In the genomic region with DNA sequence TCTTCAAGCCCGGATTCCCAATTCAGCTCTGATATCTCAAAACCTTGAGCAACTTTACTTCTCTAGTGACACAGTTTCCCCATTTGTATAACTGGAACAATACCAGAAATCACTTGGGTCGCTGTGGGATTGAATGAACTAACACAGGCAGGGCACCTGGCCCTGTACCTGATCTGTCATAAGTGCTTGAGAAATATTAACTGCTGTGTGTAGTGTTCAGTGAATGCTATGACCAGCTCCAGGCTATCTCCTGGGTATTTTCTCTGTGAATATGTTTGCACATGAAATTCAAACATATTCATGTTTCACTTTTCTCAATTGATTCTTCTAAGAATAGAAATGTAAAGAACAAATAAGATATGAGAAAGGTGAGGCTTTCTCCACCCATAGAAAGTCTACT, we compare ENCODE assay signal across 51 mouse cellular contexts. TPM values are rescaled to one million over a fixed set of nuclear protein-coding genes. Genes with fewer than 3 reads are reported as not detected.
"Had no signal": no experiment of that assay in that cellular context is flagged by ENCODE, and none has a peak within 500 bp of the region (broad histone marks: within the 10 kb centered on the region; RNA-seq: fewer than 3 reads in every experiment).

No protein-coding gene starts in this region.

- H3K9ac ChIP-seq: heart, embryonic 12.5 days; heart, embryonic 13.5 days; heart, embryonic 15.5 days; hindbrain, embryonic 12.5 days; hindbrain, embryonic 13.5 days; hindbrain, embryonic 14.5 days; hindbrain, embryonic 15.5 days; intestine, embryonic 15.5 days; kidney, embryonic 15.5 days had no signal

- H3K27me3 ChIP-seq: heart, embryonic 12.5 days; heart, embryonic 13.5 days; heart, embryonic 15.5 days; hindbrain, embryonic 13.5 days; hindbrain, embryonic 15.5 days; intestine, embryonic 15.5 days; kidney, embryonic 15.5 days had no signal

- H3K9me3 ChIP-seq: heart, embryonic 10.5 days; heart, embryonic 12.5 days; heart, embryonic 13.5 days; heart, embryonic 15.5 days; hindbrain, embryonic 10.5 days; hindbrain, embryonic 12.5 days; hindbrain, embryonic 13.5 days; hindbrain, embryonic 15.5 days; intestine, embryonic 15.5 days; kidney, embryonic 15.5 days had no signal

- H3K36me3 ChIP-seq: heart, embryonic 10.5 days; heart, embryonic 12.5 days; heart, embryonic 13.5 days; heart, embryonic 15.5 days; hindbrain, embryonic 10.5 days; hindbrain, embryonic 12.5 days; hindbrain, embryonic 13.5 days; hindbrain, embryonic 15.5 days; intestine, embryonic 15.5 days; kidney, embryonic 15.5 days had no signal

- H3K4me3 ChIP-seq: heart, embryonic 10.5 days; heart, embryonic 12.5 days; heart, embryonic 13.5 days; heart, embryonic 15.5 days; hindbrain, embryonic 10.5 days; hindbrain, embryonic 12.5 days; hindbrain, embryonic 13.5 days; hindbrain, embryonic 15.5 days; intestine, embryonic 15.5 days; kidney, embryonic 15.5 days; layer of hippocampus, adult 2 months had no signal

- DNase-seq: heart, postnatal 10 days; heart, postnatal 14 days; heart, postnatal 36 days; heart, postnatal 4 days; kidney, adult 11 months; kidney, adult 18-20 months; kidney, adult 2 months; kidney, adult 8-10 months; kidney, adult 9 months; kidney, postnatal 10 days; kidney, postnatal 14 days; kidney, postnatal 25 days; kidney, postnatal 36 days; kidney, postnatal 4 days; layer of hippocampus, adult 9-11 months; layer of hippocampus, postnatal 36 days had no signal

- H3K4me1 ChIP-seq: heart, embryonic 10.5 days; heart, embryonic 12.5 days; heart, embryonic 13.5 days; heart, embryonic 15.5 days; hindbrain, embryonic 10.5 days; hindbrain, embryonic 15.5 days; intestine, embryonic 15.5 days; kidney, embryonic 15.5 days had no signal

- ATAC-seq: hindbrain, embryonic 16.5 days; hindbrain, postnatal 0 days; inflammation-experienced regulatory T-cells, adult 6 months; intestine, embryonic 15.5 days; intestine, embryonic 16.5 days; intestine, postnatal 0 days had no signal

- H3K27ac ChIP-seq: heart, embryonic 10.5 days; heart, embryonic 13.5 days; heart, embryonic 15.5 days; hindbrain, embryonic 10.5 days; hindbrain, embryonic 12.5 days; hindbrain, embryonic 13.5 days; hindbrain, embryonic 14.5 days; hindbrain, embryonic 15.5 days; hindbrain, postnatal 0 days; intestine, embryonic 15.5 days; kidney, embryonic 15.5 days; kidney, postnatal 0 days; layer of hippocampus, adult 2 months had no signal

- H3K4me2 ChIP-seq: heart, embryonic 11.5 days; heart, embryonic 12.5 days; heart, embryonic 13.5 days; heart, embryonic 15.5 days; hindbrain, embryonic 12.5 days; hindbrain, embryonic 13.5 days; hindbrain, embryonic 14.5 days; hindbrain, embryonic 15.5 days; intestine, embryonic 15.5 days; kidney, embryonic 15.5 days had no signal

RNA-seq across cellular contexts. Expression of gene Kcna10, which starts 2.0 kb away (rescaled TPM):
- total RNA-seq: heart, adult 8-10 months; heart, postnatal 10 days; heart, postnatal 14 days; heart, postnatal 25 days; heart, postnatal 36 days; heart, postnatal 4 days; hematopoietic stem cell, adult 5-6 weeks; hindbrain, postnatal 0 days; layer of hippocampus, adult 18-20 months; layer of hippocampus, adult 2 months; layer of hippocampus, adult 8-10 months; layer of hippocampus, postnatal 10 days; layer of hippocampus, postnatal 14 days; layer of hippocampus, postnatal 25 days; layer of hippocampus, postnatal 36 days had no signal
- polyA plus RNA-seq: heart, embryonic 10.5 days; heart, embryonic 11.5 days; heart, embryonic 12.5 days; heart, embryonic 13.5 days; heart, embryonic 14.5 days; heart, embryonic 15.5 days; heart, embryonic 16.5 days; heart, postnatal 0 days; hindbrain, embryonic 10.5 days; hindbrain, embryonic 11.5 days; hindbrain, embryonic 12.5 days; hindbrain, embryonic 13.5 days; hindbrain, embryonic 14.5 days; hindbrain, embryonic 15.5 days; hindbrain, embryonic 16.5 days; hindbrain, postnatal 0 days; inflammation-experienced regulatory T-cells, adult 6 months; intestine, embryonic 14.5 days; intestine, embryonic 15.5 days; intestine, embryonic 16.5 days; intestine, postnatal 0 days; kidney, adult 2 months; kidney, embryonic 14.5 days; kidney, embryonic 15.5 days; kidney, embryonic 16.5 days; kidney, postnatal 0 days; large intestine, adult 2 months had no signal

RNA-seq across cellular contexts. Expression of gene Cym, which starts 40.7 kb away (rescaled TPM):
- total RNA-seq: heart, adult 8-10 months; heart, postnatal 10 days; heart, postnatal 14 days; heart, postnatal 36 days; heart, postnatal 4 days; hematopoietic stem cell, adult 5-6 weeks; layer of hippocampus, adult 18-20 months; layer of hippocampus, adult 2 months; layer of hippocampus, postnatal 10 days; layer of hippocampus, postnatal 14 days; layer of hippocampus, postnatal 25 days had no signal
- polyA plus RNA-seq: heart, embryonic 10.5 days; hindbrain, embryonic 10.5 days; hindbrain, embryonic 11.5 days; hindbrain, embryonic 12.5 days; hindbrain, embryonic 14.5 days; hindbrain, postnatal 0 days; kidney, embryonic 14.5 days had no signal

RNA-seq across cellular contexts. Expression of gene A630076J17Rik, which starts 49.6 kb away (rescaled TPM):
- total RNA-seq: heart, adult 8-10 months; heart, postnatal 10 days; heart, postnatal 14 days; heart, postnatal 25 days; heart, postnatal 36 days; heart, postnatal 4 days; hematopoietic stem cell, adult 5-6 weeks; hindbrain, postnatal 0 days; layer of hippocampus, adult 18-20 months; layer of hippocampus, adult 2 months; layer of hippocampus, adult 8-10 months; layer of hippocampus, postnatal 10 days; layer of hippocampus, postnatal 14 days; layer of hippocampus, postnatal 25 days; layer of hippocampus, postnatal 36 days had no signal
- polyA plus RNA-seq: heart, embryonic 10.5 days; heart, embryonic 11.5 days; heart, embryonic 12.5 days; heart, embryonic 13.5 days; hindbrain, embryonic 10.5 days; hindbrain, embryonic 11.5 days; hindbrain, embryonic 12.5 days; hindbrain, embryonic 13.5 days; hindbrain, embryonic 14.5 days; hindbrain, embryonic 16.5 days; hindbrain, postnatal 0 days; intestine, embryonic 14.5 days; intestine, embryonic 15.5 days; intestine, embryonic 16.5 days; kidney, adult 2 months; kidney, embryonic 14.5 days; kidney, embryonic 15.5 days; kidney, embryonic 16.5 days; kidney, postnatal 0 days; large intestine, adult 2 months had no signal

RNA-seq across cellular contexts. Expression of gene Prok1, which starts 58.6 kb away (rescaled TPM):
- total RNA-seq: heart, adult 8-10 months; heart, postnatal 10 days; heart, postnatal 14 days; heart, postnatal 25 days; heart, postnatal 36 days; hematopoietic stem cell, adult 5-6 weeks; layer of hippocampus, adult 2 months; layer of hippocampus, postnatal 10 days; layer of hippocampus, postnatal 14 days; layer of hippocampus, postnatal 36 days had no signal
- polyA plus RNA-seq: heart, embryonic 10.5 days; heart, embryonic 11.5 days; heart, embryonic 12.5 days; heart, embryonic 13.5 days; heart, embryonic 14.5 days; heart, embryonic 15.5 days; heart, embryonic 16.5 days; heart, postnatal 0 days; hindbrain, embryonic 11.5 days; hindbrain, embryonic 12.5 days; hindbrain, embryonic 15.5 days; intestine, embryonic 14.5 days; intestine, embryonic 15.5 days; intestine, postnatal 0 days; kidney, embryonic 14.5 days; kidney, embryonic 15.5 days had no signal
